ENCODE assay signal across 17 mouse cellular contexts in the genomic region with DNA sequence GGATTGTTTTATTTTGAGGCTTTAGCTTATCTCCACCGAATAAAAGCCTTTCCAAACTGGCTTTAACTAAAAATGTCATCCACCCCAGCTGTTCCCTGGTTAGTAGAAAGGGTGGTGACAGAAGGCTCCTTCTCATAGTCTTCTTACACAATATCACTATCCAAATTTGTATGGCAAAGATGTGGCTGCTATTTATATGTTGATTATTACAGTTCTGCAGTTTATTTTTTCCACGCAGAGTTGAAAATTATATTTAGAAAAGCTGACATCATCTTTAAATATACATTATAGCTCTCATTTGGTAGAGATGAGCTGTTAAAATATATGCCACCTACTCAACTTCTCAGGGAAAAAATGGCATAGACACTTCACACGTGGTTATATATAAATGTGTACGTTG.
A peak's percentile ranks its signal among the peaks of the same experiment; 100 is the strongest.
DNase-seq lines count a peak whose midpoint lies in the region; ATAC-seq and TF ChIP-seq lines count a peak whose summit lies in the region.
"Had no signal": no experiment of that assay in that cellular context is flagged by ENCODE, and none has a peak within 500 bp of the region (broad histone marks: within the 10 kb centered on the region; RNA-seq: fewer than 3 reads in every experiment).

No protein-coding gene starts in this region.

- H3K27me3 ChIP-seq in forebrain, postnatal 0 days (ENCODE audit: insufficient read depth, low read length) = no peaks in the 10 kb centered on the region
- no peaks in the 10 kb centered on the region for H3K27me3 ChIP-seq in forebrain, embryonic 15.5 days
- H3K27me3 ChIP-seq: heart, embryonic 12.5 days had no signal

- H3K4me2 ChIP-seq in forebrain, postnatal 0 days (ENCODE audit: low read depth) = no peak overlapping the region
- no peak overlapping the region for H3K4me2 ChIP-seq in forebrain, embryonic 15.5 days (replicated peaks)
- H3K4me2 ChIP-seq: heart, embryonic 12.5 days had no signal

- DNase-seq in forebrain, postnatal 0 days = peak; percentile 64
- DNase-seq in layer of hippocampus, adult 11-12 months (ENCODE audit: low spot score) = peak; percentile 25
- DNase-seq in layer of hippocampus, postnatal 25 days (ENCODE audit: extremely low spot score in 1 of 2, low spot score in 1 of 2) = no peak
- peak; percentile 43 for DNase-seq in brain, embryonic 18.5 days (ENCODE audit: low read depth, low spot score)
- DNase-seq in left cerebral cortex, adult 9 months (ENCODE audit: low spot score in 2 of 2) = peak; percentile 35 to 38
- DNase-seq: adrenal gland, adult 8-10 months; cerebellum, adult 18-20 months; cerebellum, postnatal 36 days; kidney, adult 2 months; kidney, postnatal 25 days; lung, adult 18-20 months; thymus, postnatal 4 days had no signal

- H3K9me3 ChIP-seq in forebrain, postnatal 0 days (ENCODE audit: low read length) = no peaks in the 10 kb centered on the region
- no peaks in the 10 kb centered on the region for H3K9me3 ChIP-seq in forebrain, embryonic 15.5 days
- H3K9me3 ChIP-seq: embryonic facial prominence, embryonic 10.5 days; heart, embryonic 12.5 days had no signal

- H3K9ac ChIP-seq in forebrain, postnatal 0 days = no peak overlapping the region
- H3K9ac ChIP-seq in forebrain, embryonic 15.5 days (replicated peaks) = no peak overlapping the region
- H3K9ac ChIP-seq: heart, embryonic 12.5 days had no signal

- H3K4me3 ChIP-seq in forebrain, postnatal 0 days (ENCODE audit: low read depth, low read length) = no peak overlapping the region
- H3K4me3 ChIP-seq in forebrain, embryonic 15.5 days = no peak overlapping the region
- H3K4me3 ChIP-seq: embryonic facial prominence, embryonic 10.5 days; heart, embryonic 12.5 days had no signal

- ATAC-seq in forebrain, postnatal 0 days = peak; percentile 89
- ATAC-seq in forebrain, embryonic 15.5 days (replicated peaks) = no peak; the same call in 1 of the 2 replicates
- no peak for ATAC-seq in granulocyte monocyte progenitor cell, adult 5-6 weeks (replicated peaks; ENCODE audit: poor library complexity, severe bottlenecking)
- ATAC-seq: hindbrain, postnatal 0 days had no signal

- 59% methylated on average over 4 of the region's 4 CpGs for WGBS in forebrain, postnatal 0 days
- 75% methylated on average over 4 of the region's 4 CpGs for WGBS in forebrain, embryonic 15.5 days

- TF ChIP-seq CTCF in forebrain, postnatal 0 days (IDR thresholded peaks at IDR 0.05; ENCODE audit: low read depth) = no peak

- H3K4me1 ChIP-seq in forebrain, postnatal 0 days (ENCODE audit: insufficient read depth) = no peaks in the 10 kb centered on the region
- no peaks in the 10 kb centered on the region for H3K4me1 ChIP-seq in forebrain, embryonic 15.5 days
- H3K4me1 ChIP-seq: embryonic facial prominence, embryonic 10.5 days; heart, embryonic 12.5 days had no signal

- no peaks in the 10 kb centered on the region for H3K36me3 ChIP-seq in forebrain, postnatal 0 days (ENCODE audit: insufficient read depth)
- H3K36me3 ChIP-seq in forebrain, embryonic 15.5 days = no peaks in the 10 kb centered on the region
- H3K36me3 ChIP-seq: embryonic facial prominence, embryonic 10.5 days; heart, embryonic 12.5 days had no signal

- H3K27ac ChIP-seq in forebrain, postnatal 0 days (ENCODE audit: low read depth, low read length) = no peak overlapping the region
- H3K27ac ChIP-seq in forebrain, embryonic 15.5 days (replicated peaks) = no peak overlapping the region
- H3K27ac ChIP-seq: embryonic facial prominence, embryonic 10.5 days; hindbrain, postnatal 0 days had no signal

Comparison
In these comparisons a context has a peak if more than half of its experiments do, and no peak if none do; other contexts are left out.
1. DNase-seq: peak in forebrain, postnatal 0 days (single experiment), layer of hippocampus, adult 11-12 months (single experiment), brain, embryonic 18.5 days (single experiment) and left cerebral cortex, adult 9 months (2 of 2); none in layer of hippocampus, postnatal 25 days (0 of 2).